Mouse (Mus musculus) liver, embryonic 14.5 days (tissue): ENCODE data around the gene Dcx.

Source experiments
- CTCF ChIP-seq: IDR thresholded peaks from 2 replicates; pipeline ENCODE4 v1.5.1; 2016; ENCODE audit warnings: antibody characterized with exemption, low read depth, control low read depth
- EP300 ChIP-seq: IDR thresholded peaks from 2 replicates; pipeline ENCODE4 v1.6.1; 2016; ENCODE audit warnings: antibody characterized with exemption, low read depth

GRCm38 (mm10) chrX:143966249-143966648, 33.1 kb upstream of the Dcx start:
- TF ChIP-seq CTCF (no peak), EP300 (no peak)
